Mouse (Mus musculus): ENCODE measurements at regions not wholly inside any gene's neighbourhood (a gene's known extent, or its start where the extent isn't known, plus 50 kb on each side); places are given as distances from the start of the nearest gene placed in this dataset.

DNA sequence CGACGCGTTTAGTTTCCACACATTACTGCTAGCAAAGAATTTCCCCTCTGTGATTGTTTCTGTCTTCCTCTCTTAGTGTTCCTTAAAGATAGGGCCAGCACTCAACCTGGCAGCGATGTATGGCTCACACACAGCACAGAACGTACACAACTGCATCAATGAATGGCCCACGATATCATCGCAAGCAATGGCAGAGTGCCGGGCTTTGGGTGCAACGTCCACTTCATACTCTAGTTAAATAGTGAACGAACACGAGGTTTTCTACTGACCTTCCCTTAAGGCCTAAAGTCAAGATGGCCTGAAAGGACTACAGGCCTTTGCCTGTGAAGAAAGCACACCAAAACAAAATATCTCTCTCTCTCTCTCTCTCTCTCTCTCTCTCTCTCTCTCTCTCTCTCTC, 51.4 kb upstream of the Mpp6 start:
- DNase-seq (ENCODE audit: low spot score in 2 of 2) = no peak

DNA sequence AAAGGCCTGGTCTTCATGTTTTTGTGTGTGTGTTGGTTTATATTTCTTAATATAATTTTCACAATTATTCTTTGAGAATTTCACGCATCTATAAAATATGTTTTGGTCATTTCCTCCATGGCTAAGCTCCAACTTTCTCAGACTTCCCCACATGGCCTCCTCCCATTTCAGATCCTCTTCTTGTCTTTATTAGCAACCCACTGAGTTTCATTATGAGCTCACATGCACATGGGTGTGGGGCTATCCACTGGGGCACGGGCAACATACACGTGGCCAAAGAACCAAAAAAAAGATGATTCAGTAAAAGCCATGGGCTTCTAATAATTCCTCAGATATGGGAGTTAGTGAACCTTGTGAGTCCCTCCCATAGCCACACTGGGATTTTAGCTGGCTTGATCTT, 50.1 kb upstream of the Mpp6 start:
- DNase-seq (ENCODE audit: low spot score in 2 of 2) = no peak
